In the genomic region with DNA sequence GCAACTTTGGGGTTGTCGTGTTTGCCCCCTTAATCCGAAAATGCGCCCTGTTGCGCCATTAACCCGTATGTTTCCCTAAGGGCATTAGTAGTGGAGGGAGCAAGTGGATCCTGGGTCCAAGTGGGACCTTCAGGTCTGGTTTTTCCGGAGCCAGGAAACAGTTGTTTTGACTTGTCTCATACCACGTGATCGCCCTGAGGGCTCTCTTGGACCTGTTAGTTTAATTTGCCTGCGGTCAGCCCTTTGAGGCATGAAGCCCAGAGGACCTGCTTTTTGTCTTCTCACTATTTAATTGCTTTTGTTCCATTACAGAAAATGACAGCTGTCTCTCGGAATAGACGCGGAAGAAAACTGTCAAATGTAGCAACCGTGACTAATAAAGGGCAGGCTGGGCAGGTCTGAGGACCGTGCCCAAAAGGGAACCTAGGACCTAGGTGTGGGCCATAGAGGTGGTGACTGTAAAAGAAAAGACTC, we compare ENCODE assay signal across 7 mouse cellular contexts. TPM values are rescaled to one million over a fixed set of nuclear protein-coding genes. Genes with fewer than 3 reads are reported as not detected.
DNase-seq lines count a peak whose midpoint lies in the region; ATAC-seq and TF ChIP-seq lines count a peak whose summit lies in the region.

No protein-coding gene starts in this region.

- H3K9ac ChIP-seq in forebrain, embryonic 12.5 days = peak overlapping the region; percentile 82
- peak overlapping the region; percentile 7 for H3K9ac ChIP-seq in liver, embryonic 11.5 days (ENCODE audit: low read depth, low read length)
- H3K9ac ChIP-seq in neural tube, embryonic 12.5 days = peak overlapping the region; percentile 75; the same call in 1 of the 2 replicates

- H3K4me1 ChIP-seq in thymus, adult 2 months (replicated peaks; ENCODE audit: control insufficient read depth, insufficient read depth, low read length) = peaks cover 5% of the 10 kb centered on the region
- peaks cover 22% of the 10 kb centered on the region for H3K4me1 ChIP-seq in forebrain, embryonic 12.5 days
- H3K4me1 ChIP-seq in liver, embryonic 11.5 days (replicated peaks; ENCODE audit: control insufficient read depth, insufficient read depth, low read length) = peaks cover 7% of the 10 kb centered on the region
- peaks cover 15% of the 10 kb centered on the region for H3K4me1 ChIP-seq in neural tube, embryonic 12.5 days

- no peak overlapping the region; the same call in 1 of the 2 replicates for H3K27ac ChIP-seq in thymus, adult 2 months (ENCODE audit: control insufficient read depth, insufficient read depth, low read length)
- H3K27ac ChIP-seq in forebrain, embryonic 12.5 days = no peak overlapping the region
- H3K27ac ChIP-seq in liver, embryonic 11.5 days (ENCODE audit: low read depth, low read length) = no peak overlapping the region
- H3K27ac ChIP-seq in neural tube, embryonic 12.5 days = no peak overlapping the region

- no peaks in the 10 kb centered on the region for H3K9me3 ChIP-seq in forebrain, embryonic 12.5 days
- H3K9me3 ChIP-seq in liver, embryonic 11.5 days (ENCODE audit: control insufficient read depth, low read length) = no peaks in the 10 kb centered on the region
- H3K9me3 ChIP-seq in neural tube, embryonic 12.5 days = no peaks in the 10 kb centered on the region

- H3K27me3 ChIP-seq in thymus, adult 2 months (ENCODE audit: control insufficient read depth, insufficient read depth, low read length) = no peaks in the 10 kb centered on the region
- H3K27me3 ChIP-seq in forebrain, embryonic 12.5 days = no peaks in the 10 kb centered on the region
- H3K27me3 ChIP-seq in liver, embryonic 11.5 days (replicated peaks; ENCODE audit: control insufficient read depth, insufficient read depth, low read length) = no peaks in the 10 kb centered on the region
- H3K27me3 ChIP-seq in neural tube, embryonic 12.5 days (replicated peaks) = 0 out of 2 replicates have a peak, but pooled peaks cover 3% of the 10 kb centered on the region

- peak overlapping the region; percentile 85 for H3K4me2 ChIP-seq in forebrain, embryonic 12.5 days
- H3K4me2 ChIP-seq in liver, embryonic 11.5 days = peak overlapping the region; percentile 78
- H3K4me2 ChIP-seq in neural tube, embryonic 12.5 days (replicated peaks) = peak overlapping the region; percentile 79

- WGBS in thymus, adult 2 months = 8% methylated on average over 14 of the region's 14 CpGs
- 4% methylated on average over 14 of the region's 14 CpGs for WGBS in forebrain, embryonic 12.5 days
- 3% methylated on average over 14 of the region's 14 CpGs for WGBS in liver, embryonic 11.5 days
- WGBS in neural tube, embryonic 12.5 days = 3% methylated on average over 14 of the region's 14 CpGs

- H3K36me3 ChIP-seq in thymus, adult 2 months (ENCODE audit: control insufficient read depth, insufficient read depth, low read length) = no peaks in the 10 kb centered on the region
- H3K36me3 ChIP-seq in forebrain, embryonic 12.5 days (replicated peaks) = no peaks in the 10 kb centered on the region
- no peaks in the 10 kb centered on the region for H3K36me3 ChIP-seq in liver, embryonic 11.5 days (ENCODE audit: control insufficient read depth, insufficient read depth, low read length)
- peaks cover 4% of the 10 kb centered on the region; the same call in 1 of the 2 replicates for H3K36me3 ChIP-seq in neural tube, embryonic 12.5 days

- no peak for TF ChIP-seq CTCF in thymus, adult 2 months (IDR thresholded peaks at IDR 0.05; ENCODE audit: borderline replicate concordance, control insufficient read depth, extremely low read depth, insufficient read depth, low read length, poor library complexity)

- no peak for TF ChIP-seq POLR2A in thymus, adult 2 months (IDR thresholded peaks at IDR 0.05; ENCODE audit: control insufficient read depth, extremely low read depth, insufficient read depth, low read length, poor library complexity)

- ATAC-seq in forebrain, embryonic 12.5 days (ENCODE audit: low FRiP score) = peak; percentile 43; the same call in 1 of the 2 replicates
- ATAC-seq in liver, embryonic 11.5 days (replicated peaks; ENCODE audit: low FRiP score) = no peak; the same call in 1 of the 2 replicates
- peak; percentile 2; the same call in 1 of the 2 replicates for ATAC-seq in neural tube, embryonic 12.5 days (ENCODE audit: low FRiP score, low read depth)

- peak overlapping the region; percentile 39 for H3K4me3 ChIP-seq in thymus, adult 2 months (ENCODE audit: control insufficient read depth, insufficient read depth, low read length)
- H3K4me3 ChIP-seq in forebrain, embryonic 12.5 days (replicated peaks) = peak overlapping the region; percentile 84
- H3K4me3 ChIP-seq in liver, embryonic 11.5 days (ENCODE audit: low read depth, low read length) = peak overlapping the region; percentile 73
- H3K4me3 ChIP-seq in neural tube, embryonic 12.5 days = peak overlapping the region; percentile 84

- no peak for DNase-seq in thymus, adult 2 months
- DNase-seq in thymus, adult 18-20 months = no peak
- no peak for DNase-seq in liver, embryonic 11.5 days (ENCODE audit: low spot score)
- DNase-seq in layer of hippocampus, postnatal 36 days = no peak
- no peak for DNase-seq in adrenal gland, adult 18-20 months (ENCODE audit: low spot score in 2 of 2)

RNA-seq across cellular contexts. Expression of gene Plekhm1, which starts 0.5 kb away (rescaled TPM):
- polyA plus RNA-seq in thymus, adult 2 months (2012; rRNA removed) = 43.6 and 46.4 TPM in 2 replicates
- polyA plus RNA-seq in forebrain, embryonic 12.5 days (2016; fragmentation: Nextera tagmentation; extraction: Ambion mirVana) = 10.3 and 11.1 TPM in 2 replicates
- polyA plus RNA-seq in liver, embryonic 11.5 days (2014; fragmentation: Nextera tagmentation; extraction: Ambion mirVana) = 7.6 and 9.1 TPM in 2 replicates
- polyA plus RNA-seq in neural tube, embryonic 12.5 days (2016; fragmentation: Nextera tagmentation; extraction: Ambion mirVana) = 9.8 and 10.3 TPM in 2 replicates
- total RNA-seq in layer of hippocampus, postnatal 36 days (2021) = 10 to 100 TPM; 18.8 to 20.6 TPM
- 10 to 100 TPM; 21.3 to 22.2 TPM for total RNA-seq in adrenal gland, adult 18-20 months (2021)

RNA-seq across cellular contexts. Expression of gene Arhgap27, which starts 49.5 kb away (rescaled TPM):
- polyA plus RNA-seq in thymus, adult 2 months (2012; rRNA removed) = 124 and 125 TPM in 2 replicates
- 3.2 and 3.7 TPM in 2 replicates for polyA plus RNA-seq in forebrain, embryonic 12.5 days (2016; fragmentation: Nextera tagmentation; extraction: Ambion mirVana)
- 5.0 and 5.1 TPM in 2 replicates for polyA plus RNA-seq in liver, embryonic 11.5 days (2014; fragmentation: Nextera tagmentation; extraction: Ambion mirVana)
- polyA plus RNA-seq in neural tube, embryonic 12.5 days (2016; fragmentation: Nextera tagmentation; extraction: Ambion mirVana) = 5.4 and 6.4 TPM in 2 replicates
- total RNA-seq in layer of hippocampus, postnatal 36 days (2021) = 1 to 10 TPM; 7.9 to 9.6 TPM
- total RNA-seq in adrenal gland, adult 18-20 months (2021) = 10 to 100 TPM; 12.4 to 13.1 TPM

Comparison
In these comparisons a context has a peak if more than half of its experiments do, and no peak if none do; other contexts are left out.
1. H3K9ac ChIP-seq: peak in every context shown above with its lines; median percentile 82 in forebrain, embryonic 12.5 days; 75 in neural tube, embryonic 12.5 days; 7 in liver, embryonic 11.5 days.
2. RNA of gene Arhgap27, which starts 49.5 kb away (polyA plus RNA-seq): 124 to 125 TPM in thymus, adult 2 months; 5.4 to 6.4 TPM in neural tube, embryonic 12.5 days, 5.0 to 5.1 TPM in liver, embryonic 11.5 days and 3.2 to 3.7 TPM in forebrain, embryonic 12.5 days; every median in the first group is over 10 times any median in the second.
3. Peak in every context shown above with its lines, with median percentiles within 50 percentile points of each other: H3K4me3 ChIP-seq and H3K4me2 ChIP-seq.